Mouse (Mus musculus): ENCODE measurements at regions not wholly inside any gene's neighbourhood (a gene's known extent, or its start where the extent isn't known, plus 50 kb on each side); places are given as distances from the start of the nearest gene placed in this dataset.

GRCm38 (mm10) chr10:43634371-43635080 lies 56.4 kb downstream of the Cd24a start:
- no peak for DNase-seq (ENCODE audit: low read depth, low spot score)

- peak; percentile 55 for DNase-seq (ENCODE audit: low read depth, low spot score)
These were observed 63.3 kb downstream of the Cd24a start for GRCm38 (mm10) chr10:43641169-43641945.

- no peak for DNase-seq (ENCODE audit: low read depth, low spot score)
These were observed 68.2 kb downstream of the Cd24a start for GRCm38 (mm10) chr10:43646326-43646725.

- no peak for DNase-seq (ENCODE audit: low read depth, low spot score)
These were observed 68.9 kb downstream of the Cd24a start for GRCm38 (mm10) chr10:43646965-43647364.

- DNase-seq (ENCODE audit: low read depth, low spot score), result no peak
These were observed 70.1 kb downstream of the Cd24a start for GRCm38 (mm10) chr10:43648186-43648585.

GRCm38 (mm10) chr10:43648815-43649447 lies 70.8 kb downstream of the Cd24a start:
- DNase-seq (ENCODE audit: low read depth, low spot score), result no peak

- DNase-seq (ENCODE audit: low read depth, low spot score), result no peak
These were observed 72.4 kb downstream of the Cd24a start for GRCm38 (mm10) chr10:43650449-43650848.

- no peak for DNase-seq (ENCODE audit: low read depth, low spot score)
These were observed 73.4 kb downstream of the Cd24a start for GRCm38 (mm10) chr10:43651505-43651904.

- no peak for DNase-seq (ENCODE audit: low read depth, low spot score)
These were observed 73.8 kb downstream of the Cd24a start for GRCm38 (mm10) chr10:43651915-43652314.

- DNase-seq (ENCODE audit: low read depth, low spot score), result no peak
These were observed 77.1 kb downstream of the Cd24a start for GRCm38 (mm10) chr10:43655082-43655671.

- DNase-seq (ENCODE audit: low read depth, low spot score), result no peak
These were observed 77.6 kb downstream of the Cd24a start for GRCm38 (mm10) chr10:43655680-43656079.

GRCm38 (mm10) chr10:43656207-43656606 lies 78.1 kb downstream of the Cd24a start:
- DNase-seq (ENCODE audit: low read depth, low spot score), result no peak

GRCm38 (mm10) chr10:43657501-43658225 lies 79.6 kb downstream of the Cd24a start:
- DNase-seq (ENCODE audit: low read depth, low spot score), result peak; percentile 92

- DNase-seq (ENCODE audit: low read depth, low spot score), result no peak
These were observed 80.1 kb downstream of the Cd24a start for GRCm38 (mm10) chr10:43658226-43658593.

- no peak for DNase-seq (ENCODE audit: low read depth, low spot score)
These were observed 86.8 kb downstream of the Cd24a start for GRCm38 (mm10) chr10:43664844-43665243.

- DNase-seq (ENCODE audit: low read depth, low spot score), result no peak
These were observed 88.4 kb downstream of the Cd24a start for GRCm38 (mm10) chr10:43666262-43667085.

- DNase-seq (ENCODE audit: low read depth, low spot score), result no peak
These were observed 89.1 kb downstream of the Cd24a start for GRCm38 (mm10) chr10:43667086-43667690.

- no peak for DNase-seq (ENCODE audit: low read depth, low spot score)
These were observed 89.7 kb downstream of the Cd24a start for GRCm38 (mm10) chr10:43667732-43668247.

- DNase-seq (ENCODE audit: low read depth, low spot score), result no peak
These were observed 91.4 kb downstream of the Cd24a start for GRCm38 (mm10) chr10:43669471-43669870.

- no peak for DNase-seq (ENCODE audit: low read depth, low spot score)
These were observed 92.7 kb downstream of the Cd24a start for GRCm38 (mm10) chr10:43670745-43671144.

Measured in 3T3-L1 (cell line).